Mouse (Mus musculus) midbrain, embryonic 14.5 days (tissue): ENCODE measurements around the gene Anapc2. TPM values are rescaled to one million over a fixed set of nuclear protein-coding genes. Genes with fewer than 3 reads are reported as not detected.

ENCODE experiments used
- ATAC-seq: fragments of 200-750 bp; cut with Nextera tagmentation; 2 replicates; pipeline ENCODE4 v1.8.0; 2017; ENCODE audit warnings: moderate number of reproducible peaks, moderate library complexity; ENCODE audit not compliant: low FRiP score, low TSS enrichment
- DNase-seq: peaks from one replicate; pipeline ENCODE4 v3.0.0-alpha.2; 2015
- H3K27ac ChIP-seq: fragments of 300-500 bp; sonication (generic); replicated peaks from 2 replicates; pipeline ENCODE4 v1.5.1; 2014; ENCODE audit warnings: mild to moderate bottlenecking, low read depth, low read length, moderate library complexity
- H3K27me3 ChIP-seq: fragments of 300-500 bp; sonication (generic); 2 replicates; pipeline ENCODE4 v1.6.1; 2014; ENCODE audit warnings: low read length, control low read depth, mixed read lengths; ENCODE audit not compliant: control insufficient read depth, insufficient read depth
- H3K36me3 ChIP-seq: fragments of 300-500 bp; sonication (generic); 2 replicates; pipeline ENCODE4 v1.6.1; 2014; ENCODE audit warnings: low read length, control low read depth; ENCODE audit not compliant: control insufficient read depth, insufficient read depth
- H3K4me1 ChIP-seq: fragments of 300-500 bp; sonication (generic); 2 replicates; pipeline ENCODE4 v1.6.1; 2014; ENCODE audit warnings: mild to moderate bottlenecking, antibody characterized with exemption, low read length, control low read depth; ENCODE audit not compliant: control insufficient read depth, insufficient read depth
- H3K4me2 ChIP-seq: fragments of 300-500 bp; sonication (generic); 2 replicates; pipeline ENCODE4 v1.6.1; 2014; ENCODE audit warnings: mild to moderate bottlenecking, low read length, moderate library complexity
- H3K4me3 ChIP-seq: fragments of 300-500 bp; sonication (generic); replicated peaks from 2 replicates; pipeline ENCODE4 v1.5.1; 2014; ENCODE audit warnings: low read depth, low read length
- H3K9ac ChIP-seq: fragments of 300-500 bp; sonication (generic); replicated peaks from 2 replicates; pipeline ENCODE4 v1.6.1; 2014; ENCODE audit warnings: mild to moderate bottlenecking, low read length, moderate library complexity
- H3K9me3 ChIP-seq: fragments of 300-500 bp; sonication (generic); 2 replicates; pipeline ENCODE4 v1.6.1; 2016; ENCODE audit warnings: low read length, control low read depth, mixed read lengths; ENCODE audit not compliant: control insufficient read depth
- WGBS: fragments of 180-500 bp; shearing (Covaris S2); extraction: QIAGEN DNeasy Blood & Tissue Kit; methylation state at CpG from one replicate; pipeline ENCODE4 v1.1.7; 2014; 5-methylcytosine and 5-hydroxymethylcytosine counted together
- polyA plus RNA-seq: library from polyadenylated mRNA; unstranded; fragments of >200 nt; fragmentation: Nextera tagmentation; extraction: Ambion mirVana; gene quantifications from 2 replicates; pipeline ENCODE4 v1.2.1, GENCODE M21; 2014

Gene Anapc2
- polyA plus RNA-seq, 1 experiment from 2014 or later = 117 TPM

GRCm38 (mm10) chr2:25298046-25298445 lies 25.8 kb downstream of the Anapc2 start:
- H3K9me3 ChIP-seq = no peaks in the 10 kb centered on the region
- no peak overlapping the region for H3K9ac ChIP-seq
- H3K27me3 ChIP-seq = peaks cover 14% of the 10 kb centered on the region
- H3K4me1 ChIP-seq = no peaks in the 10 kb centered on the region
- DNase-seq (no peak), ATAC-seq (no peak)
- peaks cover 10% of the 10 kb centered on the region; the same call in 1 of the 2 replicates for H3K36me3 ChIP-seq
- H3K4me2 ChIP-seq = no peak overlapping the region
- 85% methylated on average over 10 of the region's 10 CpGs for WGBS
- no peak overlapping the region for H3K27ac ChIP-seq
- H3K4me3 ChIP-seq = no peak overlapping the region

- H3K9ac ChIP-seq = no peak overlapping the region
- peaks cover 5% of the 10 kb centered on the region; the same call in 1 of the 2 replicates for H3K36me3 ChIP-seq
- no peak overlapping the region for H3K4me3 ChIP-seq
- peaks cover 8% of the 10 kb centered on the region for H3K27me3 ChIP-seq
- no peak overlapping the region for H3K27ac ChIP-seq
- H3K9me3 ChIP-seq = no peaks in the 10 kb centered on the region
- DNase-seq = no peak
- 0 out of 2 replicates have a peak, but pooled peaks cover 4% of the 10 kb centered on the region for H3K4me1 ChIP-seq
- ATAC-seq = no peak
- WGBS = 79% methylated on average over 3 of the region's 3 CpGs
- no peak overlapping the region for H3K4me2 ChIP-seq
Observed at GRCm38 (mm10) chr2:25303452-25303851, 31.2 kb downstream of the Anapc2 start.

DNA sequence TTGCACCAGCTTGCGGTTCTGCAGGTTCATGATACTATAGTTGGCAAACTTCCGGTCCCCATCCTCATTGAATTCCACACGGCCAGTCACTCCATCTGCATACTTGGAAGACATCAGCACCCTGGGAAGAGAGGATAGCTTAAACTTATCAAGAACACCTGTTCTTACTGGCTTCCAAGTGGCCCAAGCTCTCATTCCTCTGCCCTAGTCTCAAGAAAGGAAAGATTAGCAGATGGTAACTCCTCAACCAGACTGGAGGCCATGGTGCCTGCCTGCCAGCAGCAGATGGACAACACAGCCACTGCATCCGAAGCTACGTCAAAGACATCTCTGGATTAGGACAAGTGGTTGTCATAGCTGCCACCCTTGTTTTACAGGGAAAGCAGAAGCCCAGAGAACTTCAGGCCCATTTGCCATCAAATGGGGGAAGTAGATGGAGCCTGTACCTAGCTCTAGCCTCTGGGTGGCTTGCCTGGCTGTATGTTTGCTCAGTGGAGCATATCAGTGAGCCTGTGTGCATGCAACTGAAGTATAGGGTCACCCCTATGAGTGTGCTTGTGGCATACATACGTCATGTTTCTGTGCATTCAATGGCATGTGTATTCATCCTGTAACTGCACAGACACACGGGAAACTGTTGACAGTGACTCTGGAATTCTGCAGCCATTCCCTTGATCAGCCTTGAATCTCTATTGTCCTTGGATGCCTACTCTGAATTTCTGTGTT lies 31.8 kb downstream of the Anapc2 start:
- Histone ChIP-seq H3K4me1 (0 out of 2 replicates have a peak, but pooled peaks cover 4% of the 10 kb centered on the region), H3K4me3 (peak overlapping the region; percentile 41), H3K36me3 (peaks cover 5% of the 10 kb centered on the region; the same call in 1 of the 2 replicates), H3K27ac (no peak overlapping the region), H3K27me3 (peaks cover 15% of the 10 kb centered on the region), H3K4me2 (peak overlapping the region; percentile 76), H3K9me3 (no peaks in the 10 kb centered on the region), H3K9ac (no peak overlapping the region; the same call in 1 of the 2 replicates)
- no peak for DNase-seq
- 70% methylated on average over 7 of the region's 7 CpGs for WGBS
- ATAC-seq = no peak

GRCm38 (mm10) chr2:25304657-25305541 lies 32.6 kb downstream of the Anapc2 start:
- peak; percentile 80 for DNase-seq
- H3K27ac ChIP-seq = peak overlapping the region; percentile 55; the same call in 1 of the 2 replicates
- H3K27me3 ChIP-seq = peaks cover 23% of the 10 kb centered on the region
- peak overlapping the region; percentile 76 for H3K4me2 ChIP-seq
- no peaks in the 10 kb centered on the region for H3K9me3 ChIP-seq
- H3K36me3 ChIP-seq = peaks cover 5% of the 10 kb centered on the region; the same call in 1 of the 2 replicates
- 2% methylated on average over 44 of the region's 45 CpGs for WGBS
- peak overlapping the region; percentile 57 for H3K9ac ChIP-seq
- H3K4me3 ChIP-seq = peak overlapping the region; percentile 41
- peak; percentile 76 for ATAC-seq
- 0 out of 2 replicates have a peak, but pooled peaks cover 4% of the 10 kb centered on the region for H3K4me1 ChIP-seq

DNA sequence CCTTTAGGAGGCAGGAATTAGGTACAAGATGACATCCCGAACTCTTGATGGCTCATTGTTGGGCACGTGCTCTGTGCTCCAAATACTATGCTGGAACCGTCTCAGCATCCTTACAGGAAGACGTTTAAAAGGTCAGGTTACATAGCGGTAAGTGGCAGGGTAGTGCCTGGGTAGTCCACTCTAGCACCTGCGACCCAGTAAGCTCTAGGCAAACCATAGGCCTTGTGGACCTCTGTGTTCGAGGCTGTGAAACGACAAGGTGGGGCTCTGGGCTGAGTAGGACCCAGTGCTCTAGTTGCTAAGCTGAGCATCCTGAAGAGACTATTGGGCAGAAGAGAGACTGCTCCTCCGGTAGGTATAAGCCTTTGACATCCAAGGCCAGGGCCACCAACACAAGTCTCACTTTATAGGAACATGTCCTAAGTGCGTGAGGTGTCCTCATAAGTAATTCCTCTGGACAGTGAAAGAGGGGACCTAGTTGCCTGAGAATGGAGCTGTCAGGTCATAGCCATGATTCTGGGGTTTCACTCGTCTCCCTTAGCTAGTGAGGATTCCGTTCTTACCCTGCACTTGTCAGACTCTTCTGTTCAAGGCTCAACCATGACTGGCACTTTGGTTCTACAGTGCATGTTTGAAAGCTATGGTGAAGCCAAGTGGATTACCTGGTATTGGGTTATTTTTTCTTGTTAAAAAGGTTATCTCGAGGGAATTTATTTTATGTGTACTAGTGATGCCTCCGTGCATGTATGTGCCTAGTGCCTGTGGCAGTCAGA lies 33.5 kb downstream of the Anapc2 start:
- 50% methylated on average over 14 of the region's 14 CpGs for WGBS
- peak overlapping the region; percentile 41 for H3K4me3 ChIP-seq
- no peaks in the 10 kb centered on the region for H3K9me3 ChIP-seq
- H3K9ac ChIP-seq = peak overlapping the region; percentile 57
- ATAC-seq = no peak
- H3K36me3 ChIP-seq = peaks cover 11% of the 10 kb centered on the region; the same call in 1 of the 2 replicates
- no peak for DNase-seq
- peaks cover 31% of the 10 kb centered on the region for H3K27me3 ChIP-seq
- 0 out of 2 replicates have a peak, but pooled peaks cover 4% of the 10 kb centered on the region for H3K4me1 ChIP-seq
- peak overlapping the region; percentile 76 for H3K4me2 ChIP-seq
- no peak overlapping the region for H3K27ac ChIP-seq

GRCm38 (mm10) chr2:25310180-25310579 lies 37.9 kb downstream of the Anapc2 start:
- 54% methylated on average over 10 of the region's 10 CpGs for WGBS
- Histone ChIP-seq H3K27ac (no peak overlapping the region), H3K9ac (no peak overlapping the region), H3K4me1 (0 out of 2 replicates have a peak, but pooled peaks cover 4% of the 10 kb centered on the region), H3K27me3 (peaks cover 67% of the 10 kb centered on the region), H3K4me3 (no peak overlapping the region), H3K36me3 (peaks cover 29% of the 10 kb centered on the region), H3K4me2 (no peak overlapping the region), H3K9me3 (no peaks in the 10 kb centered on the region)
- ATAC-seq (no peak), DNase-seq (no peak)

DNA sequence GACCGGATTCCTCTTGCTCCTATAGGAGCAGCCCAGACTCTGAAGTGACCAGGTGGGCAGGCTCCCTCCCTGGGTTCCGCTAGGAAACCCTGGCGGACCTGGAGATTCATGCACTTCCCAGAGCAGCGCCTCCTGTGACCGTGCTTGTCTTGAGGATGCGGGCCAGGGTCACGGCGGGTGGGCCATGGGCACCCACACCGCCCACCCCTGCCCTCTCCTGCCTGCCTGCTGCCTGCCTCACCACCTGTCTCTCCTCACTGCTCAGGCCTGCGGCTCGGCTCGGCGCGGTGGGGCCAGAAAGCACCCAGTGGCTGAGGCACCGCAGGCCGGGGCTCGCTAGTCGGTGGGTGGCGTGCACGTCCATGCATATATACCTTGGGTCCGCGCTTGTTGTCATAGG lies 38.7 kb downstream of the Anapc2 start:
- Histone ChIP-seq H3K4me1 (no peaks in the 10 kb centered on the region), H3K9me3 (no peaks in the 10 kb centered on the region), H3K27me3 (peaks cover 69% of the 10 kb centered on the region), H3K4me3 (no peak overlapping the region), H3K27ac (no peak overlapping the region), H3K36me3 (peaks cover 29% of the 10 kb centered on the region), H3K9ac (no peak overlapping the region), H3K4me2 (no peak overlapping the region)
- WGBS = 3% methylated on average over 22 of the region's 22 CpGs
- DNase-seq (no peak), ATAC-seq (no peak)

DNA sequence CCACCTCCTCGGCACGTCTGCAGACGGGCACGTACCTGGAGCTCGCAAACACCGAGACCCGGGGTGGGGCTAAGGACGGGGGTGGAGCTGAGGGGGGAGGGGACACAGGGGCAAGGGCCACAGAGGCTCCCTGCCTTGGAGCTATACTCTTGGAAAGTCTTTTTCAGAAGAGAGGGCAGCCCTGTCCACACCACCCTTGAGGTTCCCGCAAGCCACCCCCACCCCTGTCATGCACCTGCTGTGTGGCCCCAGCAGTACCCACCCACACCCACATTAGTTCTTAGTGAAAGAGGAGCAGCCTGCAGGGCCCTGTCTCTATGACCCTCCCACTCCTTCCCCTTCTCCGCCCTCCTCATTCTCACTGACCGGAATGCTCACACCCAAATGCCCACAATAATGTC lies 39.2 kb downstream of the Anapc2 start:
- H3K36me3 ChIP-seq = peaks cover 29% of the 10 kb centered on the region
- no peak overlapping the region for H3K27ac ChIP-seq
- H3K4me3 ChIP-seq = no peak overlapping the region
- H3K9ac ChIP-seq = no peak overlapping the region
- WGBS = 6% methylated on average over 11 of the region's 11 CpGs
- no peak for ATAC-seq
- H3K27me3 ChIP-seq = peaks cover 74% of the 10 kb centered on the region
- DNase-seq = no peak
- H3K4me2 ChIP-seq = no peak overlapping the region
- H3K9me3 ChIP-seq = no peaks in the 10 kb centered on the region
- H3K4me1 ChIP-seq = no peaks in the 10 kb centered on the region
